Mouse (Mus musculus): ENCODE results near the gene Prdm16.

The Prdm16 gene

DNA sequence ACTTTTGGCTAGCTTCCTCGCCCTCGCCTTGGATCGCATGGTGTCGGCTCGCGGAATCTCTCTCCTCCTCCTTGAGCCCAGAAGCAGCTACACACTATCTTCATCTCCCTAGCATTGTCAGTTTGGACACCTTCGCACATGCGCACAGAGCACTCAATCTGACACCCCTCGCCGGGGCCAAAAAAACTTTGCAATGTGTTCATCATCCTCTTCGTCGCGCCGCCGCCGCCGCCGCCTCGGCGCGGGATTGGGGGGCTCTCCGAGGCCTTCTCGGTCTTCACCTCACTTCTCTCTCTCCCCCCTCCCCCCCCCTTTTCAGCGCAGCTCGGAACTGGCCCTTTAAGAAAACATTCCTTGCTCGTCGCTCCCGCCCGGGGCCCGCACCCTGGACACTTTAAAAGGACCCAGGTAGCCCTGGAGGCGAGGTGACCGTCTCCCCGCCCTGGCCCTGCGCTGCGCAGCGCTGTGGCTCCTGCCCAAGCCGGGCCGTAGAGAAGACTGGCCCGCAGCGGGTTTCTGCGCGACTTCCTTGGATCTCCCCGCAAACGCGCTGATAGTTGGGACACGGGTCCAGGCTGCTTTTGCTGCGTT lies at the start of gene Prdm16:
TSS of gene Prdm16 (minus strand) at position 153 of the 591 bp plus-strand sequence.
- no peak for DNase-seq

DNA sequence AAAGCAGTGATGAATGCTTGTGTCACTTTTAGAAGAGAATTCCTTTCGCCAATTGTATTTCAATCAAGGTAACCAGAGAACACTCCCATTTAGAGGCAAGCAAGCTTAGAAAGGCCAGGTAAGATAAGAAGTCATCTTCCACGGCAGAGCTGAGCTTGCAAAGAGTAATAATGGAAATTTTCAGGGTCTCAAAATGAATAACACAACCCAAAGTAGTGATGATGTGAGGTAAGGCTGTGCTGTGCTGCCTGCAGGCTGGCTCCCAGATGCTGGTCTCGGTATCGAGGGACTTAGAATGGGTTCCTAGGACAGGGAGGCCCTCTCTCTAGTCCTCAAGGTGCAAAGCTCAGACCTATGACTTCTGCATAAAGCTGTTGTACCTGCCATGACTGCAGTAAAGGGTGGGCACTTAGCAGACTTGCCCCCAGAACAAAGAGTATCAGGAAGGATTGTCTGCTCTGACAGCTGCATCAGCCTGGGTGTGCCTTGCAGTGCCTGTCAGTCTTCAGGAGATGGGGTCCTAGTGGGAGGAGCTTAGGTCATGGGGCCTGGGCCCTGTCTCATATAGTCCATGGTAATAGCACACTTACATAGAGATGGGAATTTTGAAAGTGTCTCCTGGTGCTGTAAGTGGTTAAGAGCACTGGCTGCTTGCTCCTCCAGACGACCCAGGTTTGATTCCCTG lies 46.5 kb upstream of the Prdm16 start:
- no peak for DNase-seq

DNA sequence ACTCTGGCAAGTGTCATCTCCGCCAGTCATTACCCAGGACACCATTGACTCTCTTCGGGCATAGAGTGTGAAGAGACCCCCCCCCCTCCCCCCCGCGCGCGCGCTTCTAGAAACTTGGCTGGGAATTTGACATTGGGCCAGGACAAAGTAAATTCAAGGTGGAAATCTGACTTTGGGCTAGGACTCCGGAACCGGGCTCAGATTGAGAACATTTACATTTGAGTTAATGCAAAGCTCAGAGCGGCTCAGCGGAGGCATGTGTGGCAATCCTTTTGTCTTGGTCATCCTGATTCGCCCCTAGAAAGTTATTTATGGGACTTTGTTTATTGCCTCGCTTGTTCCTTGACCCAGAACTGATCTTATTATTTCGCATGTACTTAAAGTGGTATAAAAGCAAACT lies 45.6 kb upstream of the Prdm16 start:
- DNase-seq = no peak

DNA sequence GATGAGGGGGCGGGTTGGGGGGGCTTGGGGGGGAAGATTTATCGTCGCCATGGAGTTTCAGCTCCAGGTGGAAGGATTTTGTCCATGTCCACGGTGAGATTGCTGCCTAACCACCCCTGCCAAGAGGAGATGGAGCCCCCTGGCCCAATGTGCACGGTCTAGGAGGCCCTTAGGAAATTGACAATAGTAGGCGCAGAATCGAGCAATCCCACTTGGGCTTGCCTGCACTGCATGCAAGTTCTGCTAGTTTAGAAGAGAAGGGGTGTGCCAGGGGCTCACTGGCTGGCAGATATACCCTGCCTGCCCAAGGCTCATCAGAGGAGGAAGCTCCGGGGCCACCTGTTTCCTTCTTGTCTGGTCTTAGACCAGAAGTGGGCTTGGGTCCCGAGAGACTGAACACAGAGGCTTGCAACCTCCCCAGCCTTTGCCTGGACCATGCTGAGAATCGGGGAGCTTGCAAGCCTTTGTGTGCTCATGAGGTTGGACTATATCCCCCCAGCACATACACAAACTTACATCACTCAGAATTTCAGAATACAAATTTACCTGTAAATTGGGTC lies 38.8 kb upstream of the Prdm16 start:
- no peak for DNase-seq

DNA sequence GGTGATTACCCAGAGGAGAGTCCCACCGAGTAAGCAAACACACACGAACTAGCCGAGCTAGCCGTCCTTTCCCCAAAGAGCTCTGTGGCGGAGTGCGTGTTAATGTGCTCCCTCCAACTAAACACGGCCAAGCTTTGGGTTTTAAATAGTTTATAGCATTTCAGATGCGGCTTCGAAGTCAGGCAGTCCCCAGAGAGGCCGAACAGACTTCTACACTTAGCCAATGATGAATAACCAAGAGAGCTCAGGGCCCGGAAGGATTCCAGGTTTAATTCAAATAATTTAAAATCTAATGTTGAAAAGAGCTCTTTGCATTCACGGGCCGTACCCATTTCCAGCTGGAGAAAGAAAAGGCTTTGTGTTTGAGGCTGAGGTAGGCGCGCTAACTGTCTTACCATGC lies 38.3 kb upstream of the Prdm16 start:
- DNase-seq = no peak

DNA sequence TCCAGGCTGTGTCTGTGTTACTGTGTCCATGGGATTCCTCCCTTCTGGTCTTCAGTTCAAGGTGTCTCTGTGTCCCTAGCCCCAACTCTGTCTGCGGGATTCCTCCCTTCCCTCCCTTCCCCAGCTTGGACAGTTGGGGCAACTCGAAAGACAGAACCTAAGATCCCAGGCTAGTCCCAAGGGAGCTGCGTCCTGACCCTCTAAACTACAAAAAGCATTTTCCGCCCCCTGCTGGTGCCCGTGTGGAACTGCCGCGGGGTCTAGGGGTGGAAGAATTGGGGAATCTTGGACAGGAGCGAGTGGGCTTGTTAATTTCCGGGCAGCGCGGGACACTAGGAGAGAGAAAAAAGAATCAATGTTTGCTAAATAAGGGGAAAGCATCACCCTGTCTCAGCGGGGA lies 37.9 kb upstream of the Prdm16 start:
- no peak for DNase-seq

DNA sequence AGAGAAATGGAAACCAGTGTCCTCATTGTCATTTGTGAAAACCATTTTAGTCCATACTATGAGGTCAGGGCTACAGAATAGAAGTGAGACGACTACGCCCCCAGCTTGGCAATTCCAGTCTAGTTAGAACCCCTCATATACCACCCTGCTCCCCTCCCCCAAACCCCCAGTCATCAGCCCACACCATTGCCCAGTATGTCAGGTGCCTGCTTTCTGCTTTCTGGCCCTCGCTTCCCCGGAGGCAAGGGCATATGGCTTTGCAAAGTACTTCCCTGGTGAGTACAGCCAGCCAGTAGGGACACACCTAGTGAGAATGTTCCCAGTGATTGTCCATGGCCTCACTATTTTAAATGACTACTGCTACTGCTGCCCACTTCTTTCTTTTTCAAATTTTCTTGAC lies 37.3 kb upstream of the Prdm16 start:
- no peak for DNase-seq

DNA sequence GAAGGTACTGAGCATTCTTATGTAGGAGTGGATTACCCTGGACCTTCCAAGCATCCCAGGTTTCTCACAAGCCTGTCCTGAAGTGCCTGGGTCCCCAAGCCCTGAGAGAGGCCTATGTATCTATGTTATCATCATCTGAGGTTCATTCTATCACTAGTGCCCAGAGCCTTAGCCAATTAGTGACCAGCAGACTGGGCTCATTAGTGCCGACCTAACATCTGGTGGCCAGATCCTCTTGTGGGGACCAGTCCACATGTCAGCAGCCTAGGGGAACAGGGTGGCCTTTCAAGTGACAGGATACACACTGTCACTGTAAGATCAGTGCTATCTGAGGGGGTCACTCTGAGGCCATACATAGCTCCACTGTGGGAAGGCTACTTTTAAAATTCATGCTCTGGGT lies 35.4 kb upstream of the Prdm16 start:
- DNase-seq = no peak

DNA sequence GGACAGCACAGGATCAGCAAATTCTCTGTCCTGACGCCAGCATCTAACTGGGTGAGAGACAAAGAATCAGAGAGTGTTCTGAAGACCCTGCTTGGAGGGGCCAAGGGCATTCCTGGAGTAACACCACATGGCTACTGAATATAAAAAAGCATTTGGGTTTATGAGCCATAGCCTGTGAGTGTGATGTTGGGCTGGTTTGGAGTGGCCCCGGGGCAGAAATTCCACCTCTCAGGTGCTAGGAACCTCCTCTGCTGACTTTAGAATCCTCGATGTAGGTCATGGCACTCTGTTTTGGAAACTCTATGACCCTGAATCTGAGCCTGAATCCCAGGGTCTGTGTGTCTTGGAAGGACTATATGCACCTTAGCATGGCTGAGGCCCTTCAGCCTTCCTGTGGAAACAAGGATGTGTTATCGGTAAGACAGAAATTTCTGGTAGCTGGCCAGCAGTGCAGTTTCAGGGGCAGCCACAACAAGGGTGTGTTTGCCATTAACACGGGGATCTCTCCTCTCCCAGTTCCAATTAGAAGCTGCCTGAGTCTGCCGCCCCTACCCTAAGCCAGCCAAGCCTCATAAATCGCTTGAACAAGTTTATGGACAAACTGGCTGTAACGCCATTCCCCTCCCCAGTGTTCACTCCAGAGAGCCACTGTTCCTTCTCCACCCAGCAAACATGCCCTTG lies 34.7 kb upstream of the Prdm16 start:
- DNase-seq = no peak

DNA sequence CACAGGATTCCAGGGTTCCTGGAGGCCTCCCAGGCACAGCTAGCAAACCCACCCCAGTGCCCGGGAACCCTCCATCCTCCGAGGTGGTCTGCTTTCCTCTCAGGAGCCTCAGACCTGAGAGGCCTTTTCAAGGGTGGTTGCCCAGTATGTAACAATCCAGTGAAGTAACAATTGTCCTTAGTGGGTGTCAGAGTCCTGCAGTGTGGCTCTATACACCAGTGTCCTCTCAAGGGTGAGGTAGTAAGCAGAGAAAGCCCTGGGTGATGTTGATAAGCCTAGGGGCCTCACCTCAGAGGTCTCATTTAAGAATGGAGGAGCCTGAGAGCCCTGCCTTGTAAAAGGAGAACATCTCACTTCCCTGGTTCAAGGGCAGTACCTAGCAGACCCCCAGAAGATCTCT lies 31.1 kb upstream of the Prdm16 start, which contains the start of gene Actrt2:
TSS of gene Actrt2 (minus strand) at position 101 of the 400 bp plus-strand sequence.
- DNase-seq = no peak

DNA sequence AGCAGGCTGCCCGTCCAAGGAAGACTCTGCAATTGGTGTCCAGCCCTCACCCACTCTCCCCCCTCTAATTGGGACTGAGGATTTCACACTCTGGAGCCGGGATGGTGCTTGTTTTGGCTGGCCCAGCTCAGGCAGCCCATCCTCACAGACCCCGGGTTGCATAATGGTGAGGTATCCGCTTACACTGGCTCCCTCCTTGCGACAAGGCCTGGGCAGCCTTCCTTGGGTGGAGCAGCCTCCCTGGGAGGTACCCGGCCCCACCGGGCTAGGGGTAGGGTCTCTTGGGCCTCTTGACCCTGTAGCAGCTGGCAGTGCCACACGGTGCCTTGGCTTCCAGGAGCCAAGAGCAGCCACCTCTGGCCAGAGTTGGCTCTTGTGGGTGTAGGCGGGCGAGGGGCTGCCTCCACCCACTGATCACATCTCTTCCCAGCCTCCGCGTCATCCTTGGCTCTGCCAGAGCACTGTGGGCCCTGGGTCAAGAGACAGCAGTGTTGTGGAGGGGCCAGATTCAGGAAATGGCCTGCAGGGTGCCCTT lies 26.1 kb upstream of the Prdm16 start:
- no peak for DNase-seq

DNA sequence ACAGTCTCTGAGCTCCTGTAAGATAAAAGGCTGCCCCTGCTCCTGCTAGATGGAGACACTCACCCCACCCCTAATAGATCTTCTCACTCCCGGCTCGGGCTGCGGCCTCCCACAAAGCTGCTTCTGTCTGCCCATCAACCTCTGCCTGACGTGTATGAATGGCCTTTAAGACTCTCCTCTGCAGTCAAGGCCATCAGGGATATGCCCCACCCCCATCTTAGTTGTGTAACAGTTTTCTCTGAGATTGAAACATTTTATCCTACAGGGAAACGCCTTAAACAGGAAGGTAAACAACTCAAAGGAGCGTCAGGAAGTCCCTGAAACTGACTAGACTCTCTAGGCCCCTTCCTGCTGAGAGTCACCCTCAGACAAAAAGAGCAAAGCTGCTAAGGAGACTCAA lies 24.6 kb upstream of the Prdm16 start:
- no peak for DNase-seq

DNA sequence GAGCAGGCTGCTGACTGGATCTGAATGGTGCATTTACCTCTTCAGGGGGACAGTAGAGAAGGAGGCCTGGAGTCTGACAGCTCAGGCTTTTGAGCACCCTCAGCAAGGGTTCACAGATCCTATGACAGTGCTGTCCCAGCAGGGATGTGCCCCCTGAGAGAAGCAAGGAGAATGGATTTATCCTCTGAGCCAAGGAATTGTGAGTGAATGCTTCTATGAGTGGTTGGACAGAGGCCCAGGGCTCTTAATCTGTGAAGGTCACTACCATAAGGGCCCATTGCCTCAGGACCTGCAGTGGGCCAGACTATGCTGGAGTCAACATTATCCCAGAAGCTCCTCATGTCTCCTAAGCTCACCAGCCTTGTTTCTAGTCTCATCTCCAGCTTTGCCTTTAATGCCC lies 23.4 kb upstream of the Prdm16 start:
- DNase-seq = no peak

DNA sequence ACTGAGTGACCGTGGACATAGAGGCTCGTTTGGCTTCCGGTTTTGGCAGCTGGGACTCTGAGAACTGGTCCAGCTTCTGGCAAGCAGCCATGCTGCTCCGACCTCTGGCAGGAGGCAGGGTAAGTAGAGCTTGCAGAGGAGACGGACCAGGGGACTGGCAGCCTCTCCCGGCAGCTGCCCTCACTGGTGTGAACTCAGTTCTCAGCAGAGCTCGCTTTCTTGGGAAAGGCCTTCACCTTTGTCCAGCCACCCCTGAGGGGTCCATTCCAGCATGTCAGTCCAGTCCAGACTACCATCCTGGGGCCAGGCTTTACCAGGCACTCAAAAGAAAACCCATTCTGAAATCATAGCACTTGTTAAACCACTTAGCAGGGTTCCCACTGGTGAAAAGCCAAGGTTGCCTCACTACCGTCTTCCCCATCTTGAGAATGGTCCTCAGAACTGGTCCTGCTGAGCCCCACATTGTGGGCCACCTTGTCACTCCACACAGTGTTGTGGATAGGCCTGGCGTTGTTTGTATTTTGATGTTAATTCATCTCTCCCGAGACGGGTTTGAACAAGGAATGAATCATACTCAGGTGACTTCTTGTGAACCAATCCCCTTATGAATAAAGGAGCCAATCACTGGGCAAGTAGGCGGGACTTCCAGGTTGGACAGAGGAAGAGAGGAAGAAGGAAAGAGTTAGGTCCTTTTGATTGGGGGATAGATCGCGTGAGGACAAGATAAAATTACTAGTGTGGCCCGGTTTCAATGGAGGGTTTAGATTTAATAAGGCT lies 18.6 kb upstream of the Prdm16 start:
- peak; percentile 18 for DNase-seq

DNA sequence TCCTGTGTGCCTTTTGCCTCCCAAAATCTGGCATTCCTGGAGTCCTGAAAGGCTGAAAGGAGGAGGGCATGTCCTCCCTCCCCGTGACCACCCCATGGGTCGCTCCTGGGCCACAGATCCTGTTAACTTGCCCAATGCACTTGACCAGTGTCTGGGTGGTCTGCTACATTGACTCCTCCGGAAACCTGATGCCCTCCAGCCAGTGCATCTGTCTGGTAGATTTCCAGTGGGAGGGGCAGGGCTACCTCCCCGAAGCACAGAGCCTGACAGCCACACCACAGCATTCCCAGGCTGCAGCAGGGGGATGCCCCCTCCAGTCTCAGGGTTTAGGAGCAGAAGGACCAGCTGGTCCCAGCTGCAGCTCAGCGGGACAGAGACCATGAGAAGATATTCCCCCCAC lies 15.8 kb upstream of the Prdm16 start:
- no peak for DNase-seq

DNA sequence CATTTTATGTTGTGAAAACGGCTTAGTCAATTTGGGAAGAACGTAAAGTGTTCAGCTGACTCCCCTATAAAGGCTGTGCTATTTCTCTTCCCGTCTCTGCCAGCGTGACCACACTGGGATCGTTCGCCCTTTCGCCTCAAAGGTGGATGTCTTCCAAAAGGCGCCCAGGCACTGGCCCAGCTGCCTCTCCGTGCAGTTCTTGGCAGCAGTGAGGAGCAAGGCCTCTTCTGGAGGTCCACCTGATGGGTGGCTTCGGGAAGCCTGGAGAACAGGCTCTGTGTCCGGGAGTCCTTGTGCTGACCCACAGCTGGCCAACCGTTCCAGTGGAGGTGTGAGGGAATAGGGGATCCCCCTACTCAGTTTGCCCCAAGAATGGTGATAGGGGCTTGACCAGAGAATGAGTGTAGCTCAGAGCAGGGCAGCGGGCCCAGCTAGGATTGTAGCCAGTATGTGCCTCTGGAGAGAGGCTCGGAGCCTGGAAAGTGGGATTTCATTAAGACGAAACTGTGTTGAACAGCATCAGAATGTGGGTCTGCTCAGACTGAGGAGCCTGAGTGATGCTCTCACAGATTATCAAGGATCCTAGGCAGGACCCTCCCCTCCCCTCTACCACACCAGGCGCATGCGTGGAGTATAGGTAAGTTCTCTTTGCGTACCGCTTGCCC lies 12.5 kb upstream of the Prdm16 start:
- no peak for DNase-seq

DNA sequence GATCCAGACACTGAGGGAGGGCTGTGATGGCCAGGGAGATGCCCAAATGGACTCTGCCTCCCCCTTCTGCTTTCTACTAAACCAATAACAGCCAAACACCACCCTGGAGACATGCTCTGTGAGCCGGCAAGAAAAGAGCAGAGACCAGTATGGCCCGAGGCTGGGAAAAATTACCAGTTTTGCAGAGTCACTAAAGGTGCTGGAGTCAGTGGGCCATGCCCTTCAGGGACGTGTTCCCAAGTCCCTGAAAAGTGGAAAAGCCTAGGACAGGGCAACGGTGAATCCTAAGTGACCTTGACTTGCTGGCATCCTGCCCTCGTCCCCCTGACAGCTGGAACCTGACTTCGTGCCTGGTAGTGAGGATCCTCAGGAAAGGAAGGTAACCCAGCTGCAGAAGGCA lies 5.8 kb upstream of the Prdm16 start:
- no peak for DNase-seq

DNA sequence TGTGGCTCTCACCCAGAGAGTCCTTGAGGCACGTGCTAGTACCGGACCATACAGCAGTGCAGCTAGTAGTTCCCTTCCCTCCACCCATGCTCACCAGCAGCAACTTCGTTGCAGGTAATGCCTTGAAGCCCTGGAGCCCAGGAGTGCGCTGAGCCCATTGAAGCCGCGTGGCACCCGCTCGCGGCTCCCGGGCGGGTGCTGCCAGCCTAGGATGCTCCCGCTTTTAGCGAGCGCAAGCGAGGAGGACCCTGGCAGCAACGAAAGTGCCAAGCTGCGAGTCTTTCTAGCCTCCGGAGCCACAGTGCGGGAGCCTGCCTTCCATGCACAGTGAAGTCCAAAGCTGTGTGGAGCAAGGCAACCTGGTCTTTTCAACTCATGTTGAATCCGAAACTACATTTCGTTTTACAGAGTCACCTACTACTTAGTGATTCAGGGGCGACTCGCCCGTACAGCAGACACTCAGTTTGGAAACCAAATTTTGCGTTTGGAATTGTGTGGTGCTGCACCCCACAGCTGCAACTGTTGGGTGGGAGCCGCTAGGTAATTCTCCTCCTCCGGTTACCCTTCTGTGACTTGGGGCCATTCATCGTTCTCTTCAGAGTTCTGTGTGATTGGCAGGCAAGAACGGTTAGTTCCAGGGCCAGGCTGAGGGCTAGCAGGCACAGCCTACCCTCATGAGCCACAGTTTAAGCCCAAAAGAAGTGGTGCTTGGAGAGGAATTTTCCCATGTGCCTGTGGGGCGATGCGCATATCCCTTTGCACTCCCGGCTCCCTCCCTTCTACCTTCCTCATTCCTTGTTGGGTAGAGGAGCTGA lies 4.8 kb upstream of the Prdm16 start:
- no peak for DNase-seq

DNA sequence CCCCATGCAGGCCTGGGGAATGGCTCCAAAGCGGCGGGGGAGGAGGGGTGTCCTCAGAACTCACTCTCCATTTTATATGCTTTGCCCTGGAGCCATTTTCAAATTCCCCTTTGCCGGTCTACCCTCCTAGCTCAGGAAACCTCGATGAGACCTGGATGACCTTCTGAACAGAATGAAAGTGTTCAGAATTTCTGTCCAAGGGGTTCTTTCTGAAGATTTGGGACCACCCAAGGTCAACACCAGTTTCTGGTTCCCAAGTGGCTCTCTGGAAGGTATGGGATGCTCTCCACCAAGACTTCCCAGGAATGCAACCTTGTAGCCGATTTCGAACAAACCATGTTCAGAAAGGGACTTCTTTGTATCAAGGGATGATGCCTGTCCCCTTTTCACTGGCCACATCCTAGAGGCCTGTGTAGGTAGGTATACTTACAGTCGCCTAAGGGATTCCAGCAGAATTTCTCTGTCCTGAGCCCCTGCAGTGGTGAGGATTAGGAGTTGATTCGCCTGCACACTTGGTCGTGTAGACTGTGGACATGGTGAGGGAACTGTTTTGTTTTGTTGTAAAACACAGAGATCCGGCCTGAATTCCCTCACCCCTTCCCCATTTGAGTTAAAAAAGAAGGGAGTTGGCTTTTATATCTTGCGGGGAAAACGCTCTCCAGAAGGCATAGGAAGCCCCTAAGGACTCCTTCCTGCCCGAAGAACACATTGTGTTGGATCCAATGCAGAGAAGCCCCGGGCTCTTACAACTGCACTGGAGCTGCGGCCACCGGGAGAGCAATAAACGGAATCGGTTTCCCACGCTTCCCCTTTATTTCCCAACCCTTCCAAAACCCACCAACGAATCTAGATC lies 4.0 kb upstream of the Prdm16 start:
- no peak for DNase-seq

All from cerebellum, adult 9-11 months (tissue).